Mouse (Mus musculus): ENCODE data around the gene Trp53tg5.

GRCm38 (mm10) chr2:164422675-164423393 is 50.7 kb downstream of the Trp53tg5 start:
- TF ChIP-seq GATA1 (IDR thresholded peaks at IDR 0.05; ENCODE audit: borderline replicate concordance, low read length), result no peak
- no peak for TF ChIP-seq FLI1 (IDR thresholded peaks at IDR 0.05; ENCODE audit: low read length)

Measured in megakaryocyte, embryonic 14.5 days (primary cell).